Mouse (Mus musculus): ENCODE measurements at regions not wholly inside any gene's neighbourhood (a gene's known extent, or its start where the extent isn't known, plus 50 kb on each side); places are given as distances from the start of the nearest gene placed in this dataset.

- H3K27me3 ChIP-seq (ENCODE audit: insufficient read depth, low read length) = no peaks in the 10 kb centered on the region
- H3K9ac ChIP-seq = no peak overlapping the region
- H3K36me3 ChIP-seq (ENCODE audit: insufficient read depth) = no peaks in the 10 kb centered on the region
- WGBS = 89% methylated on average over 4 of the region's 4 CpGs
- no peak for TF ChIP-seq CTCF (IDR thresholded peaks at IDR 0.05; ENCODE audit: low read depth)
- H3K4me3 ChIP-seq (ENCODE audit: low read depth, low read length) = no peak overlapping the region
- DNase-seq = no peak
- no peak for ATAC-seq
- no peak overlapping the region for H3K4me2 ChIP-seq (ENCODE audit: low read depth)
- H3K4me1 ChIP-seq (ENCODE audit: insufficient read depth) = no peaks in the 10 kb centered on the region
- H3K9me3 ChIP-seq (ENCODE audit: low read length) = no peaks in the 10 kb centered on the region
- H3K27ac ChIP-seq (ENCODE audit: low read depth, low read length) = no peak overlapping the region
Observed at GRCm38 (mm10) chr9:8814236-8814635, 85.4 kb upstream of the Pgr start.

GRCm38 (mm10) chr9:8823719-8824371 is 75.8 kb upstream of the Pgr start:
- Histone ChIP-seq H3K4me3 (ENCODE audit: low read depth, low read length) (no peak overlapping the region), H3K4me1 (ENCODE audit: insufficient read depth) (no peaks in the 10 kb centered on the region), H3K27me3 (ENCODE audit: insufficient read depth, low read length) (no peaks in the 10 kb centered on the region), H3K36me3 (ENCODE audit: insufficient read depth) (no peaks in the 10 kb centered on the region), H3K9ac (no peak overlapping the region), H3K27ac (ENCODE audit: low read depth, low read length) (no peak overlapping the region), H3K4me2 (ENCODE audit: low read depth) (no peak overlapping the region), H3K9me3 (ENCODE audit: low read length) (no peaks in the 10 kb centered on the region)
- DNase-seq (no peak), ATAC-seq (no peak)
- no peak for TF ChIP-seq CTCF (IDR thresholded peaks at IDR 0.05; ENCODE audit: low read depth)
- 55% methylated on average over 1 of the region's 1 CpGs for WGBS

GRCm38 (mm10) chr9:8832150-8832549 is 67.5 kb upstream of the Pgr start:
- H3K27me3 ChIP-seq (ENCODE audit: insufficient read depth, low read length) = no peaks in the 10 kb centered on the region
- TF ChIP-seq CTCF (IDR thresholded peaks at IDR 0.05; ENCODE audit: low read depth) = no peak
- H3K27ac ChIP-seq (ENCODE audit: low read depth, low read length) = no peak overlapping the region
- no peak overlapping the region for H3K4me3 ChIP-seq (ENCODE audit: low read depth, low read length)
- DNase-seq (no peak), ATAC-seq (no peak)
- no peak overlapping the region for H3K4me2 ChIP-seq (ENCODE audit: low read depth)
- no peaks in the 10 kb centered on the region for H3K4me1 ChIP-seq (ENCODE audit: insufficient read depth)
- no peak overlapping the region for H3K9ac ChIP-seq
- no peaks in the 10 kb centered on the region for H3K36me3 ChIP-seq (ENCODE audit: insufficient read depth)
- 82% methylated on average over 4 of the region's 4 CpGs for WGBS
- H3K9me3 ChIP-seq (ENCODE audit: low read length) = no peaks in the 10 kb centered on the region

GRCm38 (mm10) chr9:8837073-8837472 is 62.6 kb upstream of the Pgr start:
- WGBS = 97% methylated on average over 1 of the region's 1 CpGs
- no peak overlapping the region for H3K9ac ChIP-seq
- no peak overlapping the region for H3K4me2 ChIP-seq (ENCODE audit: low read depth)
- H3K4me1 ChIP-seq (ENCODE audit: insufficient read depth) = no peaks in the 10 kb centered on the region
- DNase-seq (no peak), ATAC-seq (no peak)
- no peak overlapping the region for H3K4me3 ChIP-seq (ENCODE audit: low read depth, low read length)
- no peaks in the 10 kb centered on the region for H3K27me3 ChIP-seq (ENCODE audit: insufficient read depth, low read length)
- H3K36me3 ChIP-seq (ENCODE audit: insufficient read depth) = no peaks in the 10 kb centered on the region
- H3K9me3 ChIP-seq (ENCODE audit: low read length) = no peaks in the 10 kb centered on the region
- no peak for TF ChIP-seq CTCF (IDR thresholded peaks at IDR 0.05; ENCODE audit: low read depth)
- H3K27ac ChIP-seq (ENCODE audit: low read depth, low read length) = no peak overlapping the region

- Histone ChIP-seq H3K9me3 (ENCODE audit: low read length) (no peaks in the 10 kb centered on the region), H3K27ac (ENCODE audit: low read depth, low read length) (no peak overlapping the region), H3K4me2 (ENCODE audit: low read depth) (no peak overlapping the region), H3K4me1 (ENCODE audit: insufficient read depth) (no peaks in the 10 kb centered on the region), H3K36me3 (ENCODE audit: insufficient read depth) (no peaks in the 10 kb centered on the region), H3K4me3 (ENCODE audit: low read depth, low read length) (no peak overlapping the region), H3K27me3 (ENCODE audit: insufficient read depth, low read length) (no peaks in the 10 kb centered on the region), H3K9ac (no peak overlapping the region)
- no peak for DNase-seq
- no peak for ATAC-seq
- no peak for TF ChIP-seq CTCF (IDR thresholded peaks at IDR 0.05; ENCODE audit: low read depth)
Observed at GRCm38 (mm10) chr9:8838356-8838755, 61.3 kb upstream of the Pgr start.

GRCm38 (mm10) chr9:8838891-8839290 is 60.7 kb upstream of the Pgr start:
- ATAC-seq (no peak), DNase-seq (no peak)
- no peaks in the 10 kb centered on the region for H3K27me3 ChIP-seq (ENCODE audit: insufficient read depth, low read length)
- no peaks in the 10 kb centered on the region for H3K9me3 ChIP-seq (ENCODE audit: low read length)
- H3K4me3 ChIP-seq (ENCODE audit: low read depth, low read length) = no peak overlapping the region
- no peak overlapping the region for H3K27ac ChIP-seq (ENCODE audit: low read depth, low read length)
- WGBS = 84% methylated on average over 3 of the region's 3 CpGs
- no peak overlapping the region for H3K4me2 ChIP-seq (ENCODE audit: low read depth)
- TF ChIP-seq CTCF (IDR thresholded peaks at IDR 0.05; ENCODE audit: low read depth) = no peak
- no peak overlapping the region for H3K9ac ChIP-seq
- H3K4me1 ChIP-seq (ENCODE audit: insufficient read depth) = no peaks in the 10 kb centered on the region
- H3K36me3 ChIP-seq (ENCODE audit: insufficient read depth) = no peaks in the 10 kb centered on the region

All from forebrain, postnatal 0 days (tissue).